Mouse (Mus musculus) bone marrow macrophage, adult 2 months (primary cell): ENCODE measurements around the gene Gm10972.

Experiments used
- CTCF ChIP-seq: IDR thresholded peaks from 2 replicates; pipeline ENCODE4 v1.5.1; 2012; ENCODE audit warnings: low read depth, mild to moderate bottlenecking, low read length, moderate library complexity
- POLR2A ChIP-seq: IDR thresholded peaks from 2 replicates; pipeline ENCODE4 v1.6.1; 2012; ENCODE audit warnings: mild to moderate bottlenecking, low read depth, low read length, borderline replicate concordance

DNA sequence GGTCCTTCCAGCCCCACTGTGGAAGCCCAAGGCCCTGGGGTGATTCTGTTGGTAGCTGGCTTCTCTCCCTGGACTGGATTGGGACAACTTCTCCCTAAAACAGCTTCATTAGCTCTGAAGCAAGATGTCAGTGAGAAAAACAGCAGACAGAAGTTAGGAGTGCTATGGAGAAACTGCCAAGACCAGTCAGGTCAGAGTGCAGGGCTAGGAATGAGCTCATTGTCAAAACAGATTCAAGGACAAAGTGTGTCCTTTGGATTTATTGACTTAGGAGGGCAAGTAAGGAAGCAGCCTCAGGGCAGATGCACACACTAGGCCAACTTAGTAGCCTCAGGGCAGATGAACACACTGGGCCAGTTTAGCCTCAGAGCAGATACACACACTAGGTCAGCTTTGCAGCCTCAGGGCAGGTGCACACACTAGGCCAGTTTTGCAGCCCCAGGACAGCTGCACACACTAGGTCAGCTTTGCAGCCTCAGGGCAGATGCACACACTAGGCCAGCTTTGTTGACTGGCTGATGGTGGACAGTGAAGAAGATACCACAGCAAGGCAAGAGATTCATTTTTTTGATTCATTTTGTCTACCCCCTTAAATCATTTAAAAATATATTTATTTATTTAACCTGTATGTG lies 47.8 kb downstream of the Gm10972 start:
- TF ChIP-seq POLR2A (no peak), CTCF (no peak)
